Mouse (Mus musculus): ENCODE measurements at regions not wholly inside any gene's neighbourhood (a gene's known extent, or its start where the extent isn't known, plus 50 kb on each side); places are given as distances from the start of the nearest gene placed in this dataset.

GRCm38 (mm10) chr8:90151477-90151876 is 196.7 kb downstream of the Tox3 start:
- no peak for TF ChIP-seq CTCF (IDR thresholded peaks at IDR 0.05; ENCODE audit: extremely low read depth, insufficient read length, insufficient replicate concordance, low read depth, low read length)
- no peak for TF ChIP-seq POLR2A (IDR thresholded peaks at IDR 0.05; ENCODE audit: low read depth, low read length)

Data from small intestine, adult 2 months (tissue).